Mouse (Mus musculus): ENCODE results near the gene Slc25a23.
"Not testable (repeated sequence)": the region's sequence is repeated elsewhere in the genome, so short reads cannot be mapped to it uniquely, and the experiment has no call there.

The Slc25a23 gene

GRCm38 (mm10) chr17:57070699-57071098 lies 11.0 kb upstream of the Slc25a23 start:
- DNase-seq, result peak; percentile 28

GRCm38 (mm10) chr17:57070272-57070671 lies 10.6 kb upstream of the Slc25a23 start:
- DNase-seq, result no peak

- DNase-seq, result no peak
Measured at GRCm38 (mm10) chr17:57066908-57067307, 7.2 kb upstream of the Slc25a23 start.

GRCm38 (mm10) chr17:57063031-57063430 lies 3.4 kb upstream of the Slc25a23 start:
- peak; percentile 25 for DNase-seq

GRCm38 (mm10) chr17:57062548-57062947 lies 2.9 kb upstream of the Slc25a23 start:
- no peak for DNase-seq

GRCm38 (mm10) chr17:57062011-57062521 lies 2.4 kb upstream of the Slc25a23 start:
- DNase-seq, result peak; percentile 87

- peak; percentile 38 for DNase-seq
Measured at GRCm38 (mm10) chr17:57061069-57061468, 1.4 kb upstream of the Slc25a23 start.

- peak; percentile 99 for DNase-seq
Measured at GRCm38 (mm10) chr17:57060231-57060801, 653 bp upstream of the Slc25a23 start.

GRCm38 (mm10) chr17:57058891-57059485 lies 675 bp downstream of the Slc25a23 start, which contains the start of gene Crb3:
Gene Crb3, plus strand, starts transcription at chr17:57059105.
- peak; percentile 52 for DNase-seq

- no peak for DNase-seq
Measured at GRCm38 (mm10) chr17:57056246-57056645, 3.4 kb downstream of the Slc25a23 start.

- DNase-seq, result not testable (repeated sequence)
Measured at GRCm38 (mm10) chr17:57051679-57052078, 8.0 kb downstream of the Slc25a23 start.

GRCm38 (mm10) chr17:57048816-57049215 lies 10.8 kb downstream of the Slc25a23 start:
- DNase-seq, result no peak

GRCm38 (mm10) chr17:57047406-57047805 lies 12.3 kb downstream of the Slc25a23 start:
- no peak for DNase-seq

- no peak for DNase-seq
Measured at GRCm38 (mm10) chr17:57041554-57041953, 18.1 kb downstream of the Slc25a23 start, which contains the start of gene Slc25a41. Gene Slc25a41, minus strand, starts transcription at chr17:57041654.

- DNase-seq, result no peak
Measured at GRCm38 (mm10) chr17:57038978-57039377, 20.7 kb downstream of the Slc25a23 start.

GRCm38 (mm10) chr17:57032854-57033253 lies 26.8 kb downstream of the Slc25a23 start:
- DNase-seq, result no peak

GRCm38 (mm10) chr17:57031661-57032420 lies 27.8 kb downstream of the Slc25a23 start:
- peak; percentile 100 for DNase-seq

- DNase-seq, result no peak
Measured at GRCm38 (mm10) chr17:57030931-57031660, 28.6 kb downstream of the Slc25a23 start, which contains the start of gene Khsrp. Gene Khsrp, minus strand, starts transcription at chr17:57031522.

GRCm38 (mm10) chr17:57029691-57030090 lies 30.0 kb downstream of the Slc25a23 start:
- DNase-seq, result peak; percentile 18

GRCm38 (mm10) chr17:57027471-57027870 lies 32.2 kb downstream of the Slc25a23 start:
- no peak for DNase-seq

GRCm38 (mm10) chr17:57020960-57021359 lies 38.7 kb downstream of the Slc25a23 start:
- DNase-seq, result no peak

GRCm38 (mm10) chr17:57019693-57020092 lies 40.0 kb downstream of the Slc25a23 start:
- no peak for DNase-seq
